Mouse (Mus musculus) forebrain, embryonic 11.5 days (tissue): ENCODE results near the gene Icam5. TPM values are rescaled to one million over a fixed set of nuclear protein-coding genes. Genes with fewer than 3 reads are reported as not detected.

Experiments used
- ATAC-seq: fragments of 200-750 bp; cut with Nextera tagmentation; replicated peaks from 2 replicates; pipeline ENCODE4 v1.8.0; 2017; ENCODE audit warnings: moderate TSS enrichment; ENCODE audit not compliant: low FRiP score
- DNase-seq: peaks from one replicate; pipeline ENCODE4 v3.0.0-alpha.2; 2017; ENCODE audit warnings: low spot score
- H3K27ac ChIP-seq: fragments of 300-500 bp; sonication (generic); 2 replicates; pipeline ENCODE4 v1.5.1; 2014; ENCODE audit warnings: low read depth, low read length
- H3K27me3 ChIP-seq: fragments of 300-500 bp; sonication (generic); 2 replicates; pipeline ENCODE4 v1.6.1; 2014; ENCODE audit warnings: mild to moderate bottlenecking, low read length, mixed read lengths; ENCODE audit not compliant: control insufficient read depth, insufficient read depth
- H3K36me3 ChIP-seq: fragments of 300-500 bp; sonication (generic); 2 replicates; pipeline ENCODE4 v1.6.1; 2014; ENCODE audit warnings: mild to moderate bottlenecking, low read length, moderate library complexity, mixed read lengths; ENCODE audit not compliant: control insufficient read depth, insufficient read depth
- H3K4me1 ChIP-seq: fragments of 300-500 bp; sonication (generic); replicated peaks from 2 replicates; pipeline ENCODE4 v1.6.1; 2014; ENCODE audit warnings: low read length, mixed read lengths; ENCODE audit not compliant: control insufficient read depth, insufficient read depth
- H3K4me2 ChIP-seq: fragments of 300-500 bp; sonication (generic); 2 replicates; pipeline ENCODE4 v1.6.1; 2014; ENCODE audit warnings: low read depth, mild to moderate bottlenecking, low read length, moderate library complexity, mixed read lengths; ENCODE audit not compliant: severe bottlenecking
- H3K4me3 ChIP-seq: fragments of 300-500 bp; sonication (generic); 2 replicates; pipeline ENCODE4 v1.5.1; 2014; ENCODE audit warnings: low read depth, low read length
- H3K9ac ChIP-seq: fragments of 300-500 bp; sonication (generic); 2 replicates; pipeline ENCODE4 v1.6.1; 2014; ENCODE audit warnings: low read length
- H3K9me3 ChIP-seq: fragments of 300-500 bp; sonication (generic); 2 replicates; pipeline ENCODE4 v1.6.1; 2016; ENCODE audit warnings: low read length, mixed read lengths; ENCODE audit not compliant: control insufficient read depth
- WGBS: fragments of 180-500 bp; shearing (Covaris S2); extraction: QIAGEN DNeasy Blood & Tissue Kit; methylation state at CpG from one replicate; pipeline ENCODE4 v1.1.7; 2014; 5-methylcytosine and 5-hydroxymethylcytosine counted together
- polyA plus RNA-seq: library from polyadenylated mRNA; unstranded; fragments of >200 nt; fragmentation: Nextera tagmentation; extraction: Ambion mirVana; gene quantifications from 2 replicates; pipeline ENCODE4 v1.2.1, GENCODE M21; 2014

Gene Icam5
- polyA plus RNA-seq: not detected in 2 replicates

GRCm38 (mm10) chr9:21031896-21032351 is at the start of gene Icam5:
Gene Icam5 (plus strand): TSS chr9:21032073.
- H3K27ac ChIP-seq: no peak within 1 kb of the TSS
- DNase-seq: peak; percentile 59

GRCm38 (mm10) chr9:20982171-20982570 is 49.7 kb upstream of the Icam5 start:
- Histone ChIP-seq H3K27me3 (no peaks in the 10 kb centered on the region), H3K9me3 (no peaks in the 10 kb centered on the region), H3K4me2 (no peak overlapping the region), H3K9ac (no peak overlapping the region), H3K27ac (no peak overlapping the region), H3K36me3 (no peaks in the 10 kb centered on the region), H3K4me3 (no peak overlapping the region), H3K4me1 (no peaks in the 10 kb centered on the region)
- ATAC-seq (no peak), DNase-seq (no peak)
- WGBS: 75% methylated on average over 3 of the region's 3 CpGs

More at GRCm38 (mm10) chr9:21031896-21032351, at the start of gene Icam5:
- peaks cover 82% of the 10 kb centered on the region for H3K27me3 ChIP-seq
- peaks cover 24% of the 10 kb centered on the region for H3K4me1 ChIP-seq
- H3K9ac ChIP-seq: peak within 1 kb of the TSS; percentile 12; the same call in 1 of the 2 replicates
- H3K4me2 ChIP-seq: peak within 1 kb of the TSS; percentile 85
- no peaks in the 10 kb centered on the region for H3K36me3 ChIP-seq
- peak within 1 kb of the TSS; percentile 38 for H3K4me3 ChIP-seq
- no peak for ATAC-seq
- under 1% methylated on average over 35 of the region's 35 CpGs for WGBS
- H3K9me3 ChIP-seq: no peaks in the 10 kb centered on the region

GRCm38 (mm10) chr9:20983169-20983568 is 48.7 kb upstream of the Icam5 start:
- H3K4me2 ChIP-seq: no peak overlapping the region
- H3K27me3 ChIP-seq: no peaks in the 10 kb centered on the region
- no peak for ATAC-seq
- DNase-seq: no peak
- 75% methylated on average over 5 of the region's 5 CpGs for WGBS
- no peaks in the 10 kb centered on the region for H3K4me1 ChIP-seq
- no peak overlapping the region for H3K4me3 ChIP-seq
- H3K27ac ChIP-seq: no peak overlapping the region
- no peaks in the 10 kb centered on the region for H3K9me3 ChIP-seq
- no peak overlapping the region for H3K9ac ChIP-seq
- H3K36me3 ChIP-seq: no peaks in the 10 kb centered on the region

- no peaks in the 10 kb centered on the region; the same call in 1 of the 2 replicates for H3K4me1 ChIP-seq
- 64% methylated on average over 15 of the region's 15 CpGs for WGBS
- H3K4me2 ChIP-seq: no peak overlapping the region
- H3K27me3 ChIP-seq: no peaks in the 10 kb centered on the region
- H3K9me3 ChIP-seq: no peaks in the 10 kb centered on the region
- no peak for DNase-seq
- no peaks in the 10 kb centered on the region for H3K36me3 ChIP-seq
- H3K27ac ChIP-seq: no peak overlapping the region
- no peak overlapping the region for H3K9ac ChIP-seq
- no peak overlapping the region for H3K4me3 ChIP-seq
- ATAC-seq: no peak
Measured at GRCm38 (mm10) chr9:20986952-20987686, 44.8 kb upstream of the Icam5 start.

DNA sequence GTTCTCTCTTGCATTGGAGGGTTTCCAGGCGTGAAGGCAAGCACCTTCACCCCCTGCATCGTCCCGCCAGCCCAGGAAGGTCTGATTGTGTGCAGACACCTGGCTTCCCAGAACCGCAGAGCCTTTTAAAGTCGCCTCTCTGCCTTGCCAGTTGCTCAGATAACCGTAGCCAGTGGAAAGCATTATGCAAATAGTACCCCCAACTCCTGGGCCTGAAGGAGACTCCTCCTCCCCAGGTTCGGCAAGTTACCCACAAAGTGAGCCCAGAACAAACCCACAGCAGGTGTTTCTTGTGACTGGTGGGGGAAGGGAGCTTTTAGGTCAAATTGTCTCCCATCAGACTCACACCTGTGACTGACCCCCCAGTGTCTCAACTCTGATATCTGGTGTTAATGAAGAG is 43.9 kb upstream of the Icam5 start:
- H3K4me1 ChIP-seq: no peaks in the 10 kb centered on the region; the same call in 1 of the 2 replicates
- no peaks in the 10 kb centered on the region for H3K27me3 ChIP-seq
- H3K9ac ChIP-seq: no peak overlapping the region
- H3K4me3 ChIP-seq: no peak overlapping the region
- H3K36me3 ChIP-seq: no peaks in the 10 kb centered on the region
- WGBS: 20% methylated on average over 7 of the region's 7 CpGs
- H3K27ac ChIP-seq: no peak overlapping the region
- no peak overlapping the region for H3K4me2 ChIP-seq
- no peaks in the 10 kb centered on the region for H3K9me3 ChIP-seq
- DNase-seq: no peak
- ATAC-seq: no peak

- Histone ChIP-seq H3K36me3 (no peaks in the 10 kb centered on the region), H3K4me2 (no peak overlapping the region), H3K4me3 (no peak overlapping the region), H3K27ac (no peak overlapping the region), H3K9ac (no peak overlapping the region), H3K4me1 (no peaks in the 10 kb centered on the region; the same call in 1 of the 2 replicates), H3K27me3 (no peaks in the 10 kb centered on the region), H3K9me3 (no peaks in the 10 kb centered on the region)
- peak; percentile 70 for DNase-seq
- whole genome bisulfite sequencing: 5% methylated on average over 10 of the region's 10 CpGs
- ATAC-seq: no peak
Measured at GRCm38 (mm10) chr9:20990861-20991260, 41.0 kb upstream of the Icam5 start.

DNA sequence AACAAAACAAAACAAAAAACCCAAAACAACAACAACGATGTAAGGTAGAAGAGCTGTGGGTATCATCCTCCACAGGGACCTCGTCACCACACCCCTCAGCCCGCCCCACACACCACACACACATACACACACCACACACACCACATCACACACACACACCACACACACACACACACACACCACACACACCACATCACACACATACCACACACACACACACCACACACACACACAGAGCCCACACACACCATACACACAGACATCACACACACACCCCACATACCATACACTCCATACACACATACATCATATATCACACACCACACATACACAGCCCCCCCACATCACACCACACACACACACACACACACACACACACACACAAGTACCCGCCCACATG is 40.3 kb upstream of the Icam5 start:
- H3K4me3 ChIP-seq: no peak overlapping the region
- no peaks in the 10 kb centered on the region; the same call in 1 of the 2 replicates for H3K4me1 ChIP-seq
- no peaks in the 10 kb centered on the region for H3K9me3 ChIP-seq
- ATAC-seq: no peak
- DNase-seq: no peak
- H3K27ac ChIP-seq: no peak overlapping the region
- no peaks in the 10 kb centered on the region for H3K27me3 ChIP-seq
- H3K36me3 ChIP-seq: no peaks in the 10 kb centered on the region
- 89% methylated on average over 4 of the region's 4 CpGs for WGBS
- H3K4me2 ChIP-seq: no peak overlapping the region
- H3K9ac ChIP-seq: no peak overlapping the region

GRCm38 (mm10) chr9:20993165-20993898 is 38.5 kb upstream of the Icam5 start:
- no peak overlapping the region for H3K4me2 ChIP-seq
- 60% methylated on average over 5 of the region's 5 CpGs for WGBS
- DNase-seq: no peak
- H3K9ac ChIP-seq: no peak overlapping the region
- no peak overlapping the region for H3K4me3 ChIP-seq
- H3K4me1 ChIP-seq: no peaks in the 10 kb centered on the region; the same call in 1 of the 2 replicates
- no peak for ATAC-seq
- H3K36me3 ChIP-seq: no peaks in the 10 kb centered on the region
- no peak overlapping the region for H3K27ac ChIP-seq
- no peaks in the 10 kb centered on the region for H3K9me3 ChIP-seq
- H3K27me3 ChIP-seq: no peaks in the 10 kb centered on the region
